Mouse (Mus musculus) liver, adult 2 months (tissue): ENCODE measurements around the gene a.

Source experiments
- CTCF ChIP-seq: fragments of 200-500 bp; IDR thresholded peaks from 2 replicates; pipeline ENCODE4 v1.5.1; 2011; ENCODE audit warnings: low read depth, low read length, control low read depth
- POLR2A ChIP-seq: fragments of 200-500 bp; IDR thresholded peaks from 2 replicates; pipeline ENCODE4 v1.6.1; 2011; ENCODE audit warnings: low read length, control low read depth; ENCODE audit not compliant: insufficient read depth; ENCODE audit errors: extremely low read depth

GRCm38 (mm10) chr2:154764828-154765497 lies 26.2 kb upstream of the a start:
- TF ChIP-seq CTCF: peak; percentile 34; the same call in 1 of the 2 replicates
- TF ChIP-seq POLR2A: no peak
